Mouse (Mus musculus) ES-Bruce4 (cell line): Measurements from ENCODE around the gene Tsc22d4.

Source experiments
- CTCF ChIP-seq: IDR thresholded peaks from one replicate; pipeline ENCODE4 v1.8.1; 2011; ENCODE audit warnings: low read depth, low read length
- EP300 ChIP-seq: IDR thresholded peaks from 2 replicates; pipeline ENCODE4 v1.6.1; 2011; ENCODE audit warnings: low read depth, low read length; ENCODE audit not compliant: insufficient read depth
- POLR2A ChIP-seq: IDR thresholded peaks from one replicate; pipeline ENCODE4 v1.8.1; 2011; ENCODE audit warnings: low read length; ENCODE audit not compliant: insufficient read depth

DNA sequence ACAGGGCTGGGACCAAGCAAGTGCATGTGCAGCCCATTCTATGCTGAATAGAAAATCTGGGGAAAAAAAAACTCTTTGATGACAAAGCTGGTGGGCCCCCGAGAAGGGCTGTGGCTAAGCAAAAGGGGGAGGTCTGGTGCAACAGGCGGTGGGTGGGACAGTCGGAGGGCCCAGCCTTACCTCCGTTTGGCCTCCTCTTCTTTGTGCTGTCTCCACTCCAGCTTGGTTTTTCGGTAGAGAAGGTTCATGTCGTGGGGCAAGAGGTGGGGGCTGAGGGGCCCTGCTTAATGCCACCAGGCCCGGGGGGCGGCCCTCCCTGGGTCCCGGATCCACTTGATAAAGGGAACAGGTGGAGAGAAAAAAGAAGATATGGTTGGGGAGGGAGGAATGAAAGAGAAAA is 6.1 kb upstream of the Tsc22d4 start:
- TF ChIP-seq POLR2A (no peak), CTCF (no peak), EP300 (no peak)
